Mouse (Mus musculus): ENCODE measurements around the gene Cds1. TPM values are rescaled to one million over a fixed set of nuclear protein-coding genes. Genes with fewer than 3 reads are reported as not detected.
A peak's percentile ranks its signal among the peaks of the same experiment; 100 is the strongest.

Gene Cds1
- polyA plus RNA-seq, 1 experiment = not detected

- Histone ChIP-seq H3K27ac (ENCODE audit: insufficient read depth, low read depth, low read length) (no peak overlapping the region), H3K4me1 (ENCODE audit: control insufficient read depth, insufficient read depth, low read length) (no peaks in the 10 kb centered on the region), H3K4me3 (ENCODE audit: insufficient read depth, low read depth, low read length) (no peak overlapping the region)
- 91% methylated on average over 2 of the region's 2 CpGs for WGBS
- TF ChIP-seq POLR2A (IDR thresholded peaks at IDR 0.05; ENCODE audit: insufficient read depth, low read depth, low read length) (no peak), CTCF (IDR thresholded peaks at IDR 0.05; ENCODE audit: insufficient read depth, low read depth, low read length) (no peak)
These were observed 22.9 kb upstream of the Cds1 start for GRCm38 (mm10) chr5:101742014-101742413.

GRCm38 (mm10) chr5:101742425-101742824, 22.5 kb upstream of the Cds1 start:
- no peak overlapping the region for H3K4me3 ChIP-seq (ENCODE audit: insufficient read depth, low read depth, low read length)
- no peaks in the 10 kb centered on the region for H3K4me1 ChIP-seq (ENCODE audit: control insufficient read depth, insufficient read depth, low read length)
- TF ChIP-seq POLR2A (IDR thresholded peaks at IDR 0.05; ENCODE audit: insufficient read depth, low read depth, low read length) = no peak
- no peak for TF ChIP-seq CTCF (IDR thresholded peaks at IDR 0.05; ENCODE audit: insufficient read depth, low read depth, low read length)
- H3K27ac ChIP-seq (ENCODE audit: insufficient read depth, low read depth, low read length) = no peak overlapping the region
- WGBS = 96% methylated on average over 8 of the region's 8 CpGs

GRCm38 (mm10) chr5:101744886-101745285, 20.0 kb upstream of the Cds1 start:
- WGBS = 58% methylated on average over 6 of the region's 6 CpGs
- Histone ChIP-seq H3K27ac (ENCODE audit: insufficient read depth, low read depth, low read length) (no peak overlapping the region), H3K4me3 (ENCODE audit: insufficient read depth, low read depth, low read length) (no peak overlapping the region), H3K4me1 (ENCODE audit: control insufficient read depth, insufficient read depth, low read length) (no peaks in the 10 kb centered on the region)
- TF ChIP-seq CTCF (IDR thresholded peaks at IDR 0.05; ENCODE audit: insufficient read depth, low read depth, low read length) (no peak), POLR2A (IDR thresholded peaks at IDR 0.05; ENCODE audit: insufficient read depth, low read depth, low read length) (no peak)

GRCm38 (mm10) chr5:101753680-101754079, 11.2 kb upstream of the Cds1 start:
- WGBS = 84% methylated on average over 1 of the region's 1 CpGs
- no peaks in the 10 kb centered on the region for H3K4me1 ChIP-seq (ENCODE audit: control insufficient read depth, insufficient read depth, low read length)
- no peak for TF ChIP-seq CTCF (IDR thresholded peaks at IDR 0.05; ENCODE audit: insufficient read depth, low read depth, low read length)
- H3K4me3 ChIP-seq (ENCODE audit: insufficient read depth, low read depth, low read length) = no peak overlapping the region
- H3K27ac ChIP-seq (ENCODE audit: insufficient read depth, low read depth, low read length) = no peak overlapping the region

GRCm38 (mm10) chr5:101757669-101758068, 7.3 kb upstream of the Cds1 start:
- Histone ChIP-seq H3K4me3 (ENCODE audit: insufficient read depth, low read depth, low read length) (no peak overlapping the region), H3K27ac (ENCODE audit: insufficient read depth, low read depth, low read length) (no peak overlapping the region), H3K4me1 (ENCODE audit: control insufficient read depth, insufficient read depth, low read length) (no peaks in the 10 kb centered on the region)
- TF ChIP-seq POLR2A (IDR thresholded peaks at IDR 0.05; ENCODE audit: insufficient read depth, low read depth, low read length) (no peak), CTCF (IDR thresholded peaks at IDR 0.05; ENCODE audit: insufficient read depth, low read depth, low read length) (no peak)

- WGBS = 30% methylated on average over 4 of the region's 4 CpGs
- peaks cover 4% of the 10 kb centered on the region; the same call in 1 of the 2 replicates for H3K4me1 ChIP-seq (ENCODE audit: control insufficient read depth, insufficient read depth, low read length)
- TF ChIP-seq POLR2A (IDR thresholded peaks at IDR 0.05; ENCODE audit: insufficient read depth, low read depth, low read length) = no peak
- TF ChIP-seq CTCF (IDR thresholded peaks at IDR 0.05; ENCODE audit: insufficient read depth, low read depth, low read length) = no peak
- H3K4me3 ChIP-seq (ENCODE audit: insufficient read depth, low read depth, low read length) = no peak overlapping the region
- H3K27ac ChIP-seq (ENCODE audit: insufficient read depth, low read depth, low read length) = no peak overlapping the region
These were observed 3.2 kb upstream of the Cds1 start for GRCm38 (mm10) chr5:101761685-101762084.

- H3K4me3 ChIP-seq (ENCODE audit: insufficient read depth, low read depth, low read length) = no peak overlapping the region
- H3K27ac ChIP-seq (ENCODE audit: insufficient read depth, low read depth, low read length) = no peak overlapping the region
- no peak for TF ChIP-seq CTCF (IDR thresholded peaks at IDR 0.05; ENCODE audit: insufficient read depth, low read depth, low read length)
- no peak for TF ChIP-seq POLR2A (IDR thresholded peaks at IDR 0.05; ENCODE audit: insufficient read depth, low read depth, low read length)
- 42% methylated on average over 2 of the region's 2 CpGs for WGBS
- H3K4me1 ChIP-seq (ENCODE audit: control insufficient read depth, insufficient read depth, low read length) = peaks cover 13% of the 10 kb centered on the region
These were observed 1.4 kb upstream of the Cds1 start for GRCm38 (mm10) chr5:101763571-101763970.

GRCm38 (mm10) chr5:101765390-101765901, 516 bp downstream of the Cds1 start:
- under 1% methylated on average over 45 of the region's 45 CpGs for WGBS
- TF ChIP-seq CTCF (IDR thresholded peaks at IDR 0.05; ENCODE audit: insufficient read depth, low read depth, low read length) (no peak), POLR2A (IDR thresholded peaks at IDR 0.05; ENCODE audit: insufficient read depth, low read depth, low read length) (no peak)
- H3K4me3 ChIP-seq (ENCODE audit: insufficient read depth, low read depth, low read length) = peak overlapping the region; percentile 87
- H3K27ac ChIP-seq (ENCODE audit: insufficient read depth, low read depth, low read length) = peak overlapping the region; percentile 49; the same call in 1 of the 2 replicates
- H3K4me1 ChIP-seq (ENCODE audit: control insufficient read depth, insufficient read depth, low read length) = peaks cover 19% of the 10 kb centered on the region

GRCm38 (mm10) chr5:101766248-101766647, 1.3 kb downstream of the Cds1 start:
- no peak for TF ChIP-seq CTCF (IDR thresholded peaks at IDR 0.05; ENCODE audit: insufficient read depth, low read depth, low read length)
- TF ChIP-seq POLR2A (IDR thresholded peaks at IDR 0.05; ENCODE audit: insufficient read depth, low read depth, low read length) = no peak
- Histone ChIP-seq H3K27ac (ENCODE audit: insufficient read depth, low read depth, low read length) (peak overlapping the region; percentile 54), H3K4me3 (ENCODE audit: insufficient read depth, low read depth, low read length) (peak overlapping the region; percentile 42), H3K4me1 (ENCODE audit: control insufficient read depth, insufficient read depth, low read length) (peaks cover 19% of the 10 kb centered on the region)
- WGBS = 20% methylated on average over 6 of the region's 6 CpGs

GRCm38 (mm10) chr5:101767086-101767485, 2.2 kb downstream of the Cds1 start:
- Histone ChIP-seq H3K4me3 (ENCODE audit: insufficient read depth, low read depth, low read length) (peak overlapping the region; percentile 37), H3K4me1 (ENCODE audit: control insufficient read depth, insufficient read depth, low read length) (peaks cover 24% of the 10 kb centered on the region), H3K27ac (ENCODE audit: insufficient read depth, low read depth, low read length) (peak overlapping the region; percentile 54; the same call in 1 of the 2 replicates)
- TF ChIP-seq POLR2A (IDR thresholded peaks at IDR 0.05; ENCODE audit: insufficient read depth, low read depth, low read length) = no peak
- TF ChIP-seq CTCF (IDR thresholded peaks at IDR 0.05; ENCODE audit: insufficient read depth, low read depth, low read length) = no peak
- WGBS = 38% methylated on average over 5 of the region's 5 CpGs
